Mouse (Mus musculus): ENCODE data around the gene Tnf. TPM values are rescaled to one million over a fixed set of nuclear protein-coding genes. Genes with fewer than 3 reads are reported as not detected.
A peak's percentile ranks its signal among the peaks of the same experiment; 100 is the strongest.

Gene Tnf
- total and polyA plus RNA-seq, 3 experiments = 18.8 to 25.2 (median 20.8) TPM

DNA sequence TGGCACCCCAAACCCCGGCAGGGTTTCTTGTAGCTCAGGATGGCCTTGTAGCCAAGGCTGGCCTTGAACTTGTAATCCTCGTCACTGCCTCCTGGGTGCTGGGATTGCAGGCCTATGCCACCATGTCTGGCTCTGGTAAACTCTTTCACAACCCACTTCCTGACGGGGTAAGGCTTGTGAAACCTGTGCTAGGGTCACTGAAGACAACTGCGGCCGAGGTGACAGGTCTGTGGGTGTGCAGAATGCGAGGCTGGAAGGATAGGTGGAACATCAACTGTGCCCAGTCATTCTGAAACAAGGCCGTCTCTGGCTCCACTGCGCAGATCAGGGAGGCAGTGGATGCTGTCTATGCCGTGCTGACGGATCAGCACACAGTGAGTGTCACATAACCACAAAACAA is 29.2 kb upstream of the Tnf start:
- peak; percentile 59; the same call in 1 of the 2 replicates for TF ChIP-seq TCF12 (IDR thresholded peaks at IDR 0.05; ENCODE audit: low read depth, low read length)
- TF ChIP-seq BHLHE40 (IDR thresholded peaks at IDR 0.05; ENCODE audit: low read depth, low read length) = peak; percentile 76
- peak; percentile 68; the same call in 1 of the 2 replicates for TF ChIP-seq MXI1 (IDR thresholded peaks at IDR 0.05; ENCODE audit: low read depth, low read length)
- TF ChIP-seq CHD2 (IDR thresholded peaks at IDR 0.05; ENCODE audit: low read length) = no peak
- TF ChIP-seq MYC (IDR thresholded peaks at IDR 0.05; ENCODE audit: low read depth, low read length) = peak; percentile 73
- TF ChIP-seq ZMIZ1 (IDR thresholded peaks at IDR 0.05; ENCODE audit: low read depth, low read length) = no peak
- TF ChIP-seq SMC3 (IDR thresholded peaks at IDR 0.05; ENCODE audit: low read depth, low read length) = peak; percentile 46
- TF ChIP-seq KAT2A (IDR thresholded peaks at IDR 0.05; ENCODE audit: insufficient replicate concordance, low read length) = no peak
- TF ChIP-seq ZKSCAN1 (IDR thresholded peaks at IDR 0.05; ENCODE audit: borderline replicate concordance, low read depth, low read length) = no peak
- no peak for TF ChIP-seq E2F4 (IDR thresholded peaks at IDR 0.05; ENCODE audit: insufficient replicate concordance, low read depth, low read length)
- TF ChIP-seq RCOR1 (conservative IDR thresholded peaks at IDR 0.05; ENCODE audit: low read depth, low read length) = peak; percentile 65; the same call in 1 of the 2 replicates
- TF ChIP-seq USF1 (IDR thresholded peaks at IDR 0.05; ENCODE audit: low read depth, low read length) = no peak
- peak; percentile 58 for TF ChIP-seq JUN (IDR thresholded peaks at IDR 0.05; ENCODE audit: insufficient read depth, low read depth, low read length)
- no peak for TF ChIP-seq NELFE (IDR thresholded peaks at IDR 0.05; ENCODE audit: low read depth, low read length)
- no peak; the same call in 1 of the 2 replicates for TF ChIP-seq RAD21 (IDR thresholded peaks at IDR 0.05; ENCODE audit: low read depth, low read length)
- no peak for TF ChIP-seq ZC3H11A (IDR thresholded peaks at IDR 0.05; ENCODE audit: low read depth, low read length)
- no peak for TF ChIP-seq ZNF384 (IDR thresholded peaks at IDR 0.05; ENCODE audit: low read depth, low read length)
- TF ChIP-seq POLR2A (IDR thresholded peaks at IDR 0.05; ENCODE audit: low read depth, low read length) = no peak
- peak; percentile 87 for TF ChIP-seq SIN3A (IDR thresholded peaks at IDR 0.05; ENCODE audit: low read length)
- TF ChIP-seq MAZ (IDR thresholded peaks at IDR 0.05; ENCODE audit: low read depth, low read length) = no peak
- no peak for TF ChIP-seq TBP (conservative IDR thresholded peaks at IDR 0.05; ENCODE audit: low read depth, low read length)
- no peak for TF ChIP-seq CHD1 (IDR thresholded peaks at IDR 0.05; ENCODE audit: low read depth, low read length)
- no peak for TF ChIP-seq HCFC1 (IDR thresholded peaks at IDR 0.05; ENCODE audit: low read depth, low read length)
- peak; percentile 80 for TF ChIP-seq EP300 (IDR thresholded peaks at IDR 0.05; ENCODE audit: low read length)
- TF ChIP-seq NRF1 (IDR thresholded peaks at IDR 0.05; ENCODE audit: low read depth, low read length) = peak; percentile 67
- TF ChIP-seq IRF4 (IDR thresholded peaks at IDR 0.05; ENCODE audit: low read depth, low read length) = peak; percentile 95
- TF ChIP-seq ETS1 (conservative IDR thresholded peaks at IDR 0.05; ENCODE audit: low read depth, low read length) = peak; percentile 62
- TF ChIP-seq MAFK (IDR thresholded peaks at IDR 0.05; ENCODE audit: insufficient replicate concordance, low read length) = no peak
- TF ChIP-seq UBTF (IDR thresholded peaks at IDR 0.05; ENCODE audit: low read depth, low read length) = no peak
- no peak for TF ChIP-seq CTCF (conservative IDR thresholded peaks at IDR 0.05 in 1 of 2, IDR thresholded peaks at IDR 0.05 in 1 of 2; ENCODE audit: low read depth in 2 of 2, low read length in 2 of 2)
- no peak for TF ChIP-seq POLR2AphosphoS2 (IDR thresholded peaks at IDR 0.05; ENCODE audit: low read depth, low read length)
- 0 out of 2 replicates have a peak, but pooled peaks have one; percentile 32 for TF ChIP-seq MAX (IDR thresholded peaks at IDR 0.05; ENCODE audit: low read length)
- TF ChIP-seq JUND (conservative IDR thresholded peaks at IDR 0.05; ENCODE audit: low read depth, low read length) = peak; percentile 92
- TF ChIP-seq PAX5 (IDR thresholded peaks at IDR 0.05; ENCODE audit: low read length) = no peak
- no peak for TF ChIP-seq ELF1 (IDR thresholded peaks at IDR 0.05; ENCODE audit: low read depth, low read length)
- TF ChIP-seq MEF2A (IDR thresholded peaks at IDR 0.05; ENCODE audit: borderline replicate concordance, low read depth, low read length) = no peak
- no peak for TF ChIP-seq GABPA (IDR thresholded peaks at IDR 0.05; ENCODE audit: insufficient replicate concordance, low read depth, low read length)
- no peak for TF ChIP-seq USF2 (conservative IDR thresholded peaks at IDR 0.05; ENCODE audit: low read depth, low read length)
- Histone ChIP-seq H3K79me2 (replicated peaks; ENCODE audit: control insufficient read depth, extremely low read depth, insufficient read depth, poor library complexity, severe bottlenecking) (peaks cover 31% of the 10 kb centered on the region), H3K27me3 (replicated peaks) (no peaks in the 10 kb centered on the region), H3K4me1 (ENCODE audit: control insufficient read depth in 1 of 2, insufficient read depth in 2 of 2) (peaks cover 21 to 70% of the 10 kb centered on the region in 2 experiments), H3K36me3 (replicated peaks in 1 of 2; ENCODE audit: control insufficient read depth in 1 of 2, insufficient read depth in 1 of 2, low read length in 1 of 2) (peaks cover 33 to 62% of the 10 kb centered on the region in 2 experiments), H3K9ac (ENCODE audit: insufficient read depth, low read depth) (no peak overlapping the region), H3K4me3 (replicated peaks in 1 of 3; ENCODE audit: low read depth in 2 of 3, low read length in 2 of 3, poor library complexity in 1 of 3) (peak overlapping the region in 1 of 3 experiments; percentile 1), H3K9me3 (replicated peaks; ENCODE audit: low read length) (no peaks in the 10 kb centered on the region), H3K27ac (ENCODE audit: insufficient read depth, low read depth) (peak overlapping the region; percentile 36), H3K4me2 (ENCODE audit: insufficient read depth, low read depth, poor library complexity, severe bottlenecking) (peak overlapping the region; percentile 69; the same call in 1 of the 2 replicates)
- in situ Hi-C loops (cut with MboI; ENCODE audit: low pct_ligation_motif_present, low pct_unique_long_range_greater_than_20kb, low sequenced_read_pairs) = loop anchor here (5.0 to 10.0 kb wide), 3 partner anchors 59 to 216 kb away; partner anchors contain the start of genes Ly6g5b and Vwa7
- dilution Hi-C loops (cut with MboI; ENCODE audit: extremely low pct_ligation_motif_present, extremely low pct_unique_long_range_greater_than_20kb, low sequenced_read_pairs) = no loop called here
- DNase-seq (ENCODE audit: extremely low read depth) = peak; percentile 74

All from CH12.LX (cell line).